Mouse (Mus musculus) megakaryocyte, embryonic 14.5 days (primary cell): ENCODE measurements around the gene Polr1d.

Source experiments
- FLI1 ChIP-seq: IDR thresholded peaks from 2 replicates; pipeline ENCODE4 v1.6.1; 2012; ENCODE audit warnings: low read length, inconsistent platforms, mixed read lengths
- GATA1 ChIP-seq: IDR thresholded peaks from 3 replicates; pipeline ENCODE4 v1.6.1; 2012; ENCODE audit warnings: mixed read lengths, low read length, inconsistent platforms, borderline replicate concordance

DNA sequence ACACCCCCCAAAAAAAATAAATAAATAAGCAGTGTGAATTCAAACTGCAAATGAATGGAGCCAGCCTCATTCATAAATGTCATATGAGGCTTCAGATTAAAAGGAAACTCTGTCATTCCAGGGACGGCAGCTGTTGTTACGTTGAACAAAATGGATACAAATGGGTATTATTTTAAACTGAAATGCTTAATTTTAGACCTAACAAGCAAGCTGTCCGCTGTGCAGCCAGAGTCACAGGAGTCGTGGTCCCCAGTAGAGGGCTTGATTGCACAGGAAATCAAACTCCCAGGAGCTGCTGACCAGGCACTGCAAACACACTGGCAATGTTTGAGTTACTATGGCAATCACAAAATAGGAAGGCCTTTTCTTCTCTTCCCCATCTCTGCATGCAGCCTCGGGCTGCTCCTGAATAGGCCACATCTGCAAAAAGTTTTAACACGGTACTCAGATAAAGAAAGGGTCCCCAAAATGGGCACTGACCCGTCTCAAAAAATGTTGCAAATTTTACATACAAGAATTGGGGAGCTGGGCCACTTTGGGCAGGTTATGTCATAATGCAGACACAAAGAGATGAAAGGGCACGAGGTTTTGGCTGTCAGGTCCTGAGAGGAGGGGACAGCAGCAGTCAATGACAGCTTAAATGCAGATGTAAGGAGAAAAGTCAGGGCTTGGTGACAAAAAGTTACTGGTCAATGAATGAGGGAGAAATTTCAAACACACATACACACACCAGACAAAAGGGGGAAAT lies 57.7 kb downstream of the Polr1d start:
- TF ChIP-seq GATA1 (no peak), FLI1 (no peak)
